Mouse (Mus musculus) intestine, embryonic 14.5 days (tissue): ENCODE results near the gene Pde6b. TPM values are rescaled to one million over a fixed set of nuclear protein-coding genes. Genes with fewer than 3 reads are reported as not detected.

ENCODE experiments used
- ATAC-seq: fragments of 200-750 bp; cut with Nextera tagmentation; replicated peaks from 2 replicates; pipeline ENCODE4 v1.8.0; 2017; ENCODE audit warnings: low read depth, moderate number of reproducible peaks, moderate TSS enrichment, moderate library complexity; ENCODE audit not compliant: low FRiP score, low TSS enrichment
- DNase-seq: peaks from one replicate; pipeline ENCODE4 v3.0.0-alpha.2; 2018; ENCODE audit warnings: low spot score
- H3K27ac ChIP-seq: fragments of 300-500 bp; sonication (generic); 2 replicates; pipeline ENCODE4 v1.5.1; 2014; ENCODE audit warnings: low read depth, mild to moderate bottlenecking, control low read depth
- H3K27me3 ChIP-seq: fragments of 300-500 bp; sonication (generic); replicated peaks from 2 replicates; pipeline ENCODE4 v1.6.1; 2014; ENCODE audit warnings: low read length, control low read depth; ENCODE audit not compliant: control insufficient read depth, insufficient read depth
- H3K36me3 ChIP-seq: fragments of 300-500 bp; sonication (generic); 2 replicates; pipeline ENCODE4 v1.6.1; 2014; ENCODE audit warnings: low read length, control low read depth; ENCODE audit not compliant: control insufficient read depth, insufficient read depth
- H3K4me1 ChIP-seq: fragments of 300-500 bp; sonication (generic); replicated peaks from 2 replicates; pipeline ENCODE4 v1.6.1; 2014; ENCODE audit warnings: low read length, control low read depth, mixed read lengths; ENCODE audit not compliant: control insufficient read depth, insufficient read depth
- H3K4me2 ChIP-seq: fragments of 300-500 bp; sonication (generic); 2 replicates; pipeline ENCODE4 v1.6.1; 2014; ENCODE audit warnings: low read length
- H3K4me3 ChIP-seq: fragments of 300-500 bp; sonication (generic); 2 replicates; pipeline ENCODE4 v1.5.1; 2014; ENCODE audit warnings: low read depth, low read length, control low read depth, mixed read lengths
- H3K9ac ChIP-seq: fragments of 300-500 bp; sonication (generic); 2 replicates; pipeline ENCODE4 v1.6.1; 2014; ENCODE audit warnings: mild to moderate bottlenecking, low read length
- H3K9me3 ChIP-seq: fragments of 300-500 bp; sonication (generic); 2 replicates; pipeline ENCODE4 v1.6.1; 2016; ENCODE audit warnings: low read length, control low read depth; ENCODE audit not compliant: control insufficient read depth
- WGBS: fragments of 180-500 bp; shearing (Covaris S2); extraction: QIAGEN DNeasy Blood & Tissue Kit; methylation state at CpG from one replicate; pipeline ENCODE4 v1.1.7; 2014; 5-methylcytosine and 5-hydroxymethylcytosine counted together
- polyA plus RNA-seq: library from polyadenylated mRNA; unstranded; fragments of >200 nt; fragmentation: Nextera tagmentation; extraction: Ambion mirVana; gene quantifications from 2 replicates; pipeline ENCODE4 v1.2.1, GENCODE M21; 2014

The Pde6b gene
- polyA plus RNA-seq, 1 experiment from 2014 or later = 0.19 TPM

DNA sequence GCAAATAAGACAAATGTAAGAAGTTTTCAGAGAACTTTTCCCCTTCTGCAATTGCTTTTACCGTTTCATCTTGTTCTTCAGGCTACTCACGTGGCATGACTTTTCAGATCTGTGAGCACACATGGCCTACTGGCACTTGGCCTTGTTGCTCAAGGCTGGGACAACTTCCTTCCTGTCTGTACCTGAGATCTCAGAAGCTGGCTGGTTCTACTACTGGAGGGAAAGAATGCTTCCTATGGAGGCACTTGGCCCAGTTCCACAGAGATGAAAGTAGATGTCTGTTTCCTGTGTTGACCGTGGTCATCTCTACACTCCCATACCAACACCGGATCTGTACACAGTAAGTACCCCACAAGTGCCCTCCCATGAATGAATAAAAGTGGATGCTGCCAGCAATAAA is 28.0 kb upstream of the Pde6b start:
- no peak overlapping the region for H3K4me3 ChIP-seq
- H3K36me3 ChIP-seq = no peaks in the 10 kb centered on the region
- H3K4me2 ChIP-seq = no peak overlapping the region
- H3K9me3 ChIP-seq = no peaks in the 10 kb centered on the region
- no peak overlapping the region for H3K27ac ChIP-seq
- H3K4me1 ChIP-seq = no peaks in the 10 kb centered on the region
- ATAC-seq (no peak), DNase-seq (no peak)
- WGBS = 87% methylated on average over 4 of the region's 4 CpGs
- no peak overlapping the region for H3K9ac ChIP-seq
- peaks cover 31% of the 10 kb centered on the region for H3K27me3 ChIP-seq

DNA sequence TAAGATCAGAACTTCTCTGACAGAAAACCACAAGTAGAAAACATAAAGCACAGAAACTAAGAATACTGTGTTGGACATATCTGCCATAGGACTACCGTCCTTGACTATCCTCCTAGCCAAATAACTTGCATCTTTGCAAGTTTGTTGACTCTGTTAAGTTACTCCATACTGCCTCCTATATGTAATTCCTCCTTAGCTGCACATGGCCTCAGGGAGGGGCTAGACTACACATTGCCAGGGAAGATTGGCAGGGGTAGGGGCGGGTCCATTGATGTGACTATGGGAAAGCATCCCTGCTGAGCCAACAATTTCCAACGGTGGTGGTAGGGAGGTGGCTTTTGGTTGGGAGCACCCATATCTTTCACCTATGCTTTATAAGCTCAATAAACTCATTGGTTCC is 25.9 kb upstream of the Pde6b start:
- ATAC-seq = no peak
- Histone ChIP-seq H3K9ac (no peak overlapping the region), H3K9me3 (no peaks in the 10 kb centered on the region), H3K27me3 (peaks cover 52% of the 10 kb centered on the region), H3K4me2 (no peak overlapping the region), H3K36me3 (no peaks in the 10 kb centered on the region), H3K4me3 (no peak overlapping the region), H3K4me1 (0 out of 2 replicates have a peak, but pooled peaks cover 5% of the 10 kb centered on the region), H3K27ac (no peak overlapping the region)
- DNase-seq = no peak
- WGBS = 24% methylated on average over 3 of the region's 3 CpGs

DNA sequence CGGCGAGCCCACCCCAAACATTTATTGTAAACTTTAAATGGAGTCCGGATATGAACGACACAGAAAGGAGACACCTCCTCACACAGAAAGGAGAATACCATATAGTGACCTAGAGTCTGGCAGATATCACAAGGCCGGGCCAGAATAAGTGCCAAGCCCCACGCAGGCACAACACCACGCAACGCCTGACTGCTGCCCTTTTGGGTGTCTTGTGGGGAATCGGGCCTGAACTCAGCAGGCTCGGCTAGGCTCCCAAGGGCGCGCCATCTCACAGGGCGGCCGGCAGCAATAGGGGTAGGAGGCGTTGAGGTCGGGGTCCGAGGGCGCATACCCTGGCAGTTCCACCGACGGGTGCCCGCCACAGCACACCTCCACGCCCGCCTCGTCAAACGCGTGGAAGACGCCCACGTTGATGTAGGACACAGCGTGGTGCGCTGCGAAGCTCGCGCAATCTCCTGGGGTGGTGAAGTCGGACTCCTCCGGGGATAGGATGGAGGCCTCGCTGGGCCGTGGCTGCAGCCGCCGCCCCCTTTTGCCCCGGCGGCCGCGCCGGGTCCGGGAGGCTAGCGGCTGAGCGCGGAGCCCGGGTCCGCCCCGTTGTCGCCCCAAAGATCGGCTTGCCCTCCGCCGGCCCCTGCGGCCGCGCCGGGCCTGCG is 21.7 kb upstream of the Pde6b start:
- 0 out of 2 replicates have a peak, but pooled peaks have one; percentile 9 for ATAC-seq
- H3K9ac ChIP-seq = no peak overlapping the region
- 2% methylated on average over 55 of the region's 60 CpGs for WGBS

DNA sequence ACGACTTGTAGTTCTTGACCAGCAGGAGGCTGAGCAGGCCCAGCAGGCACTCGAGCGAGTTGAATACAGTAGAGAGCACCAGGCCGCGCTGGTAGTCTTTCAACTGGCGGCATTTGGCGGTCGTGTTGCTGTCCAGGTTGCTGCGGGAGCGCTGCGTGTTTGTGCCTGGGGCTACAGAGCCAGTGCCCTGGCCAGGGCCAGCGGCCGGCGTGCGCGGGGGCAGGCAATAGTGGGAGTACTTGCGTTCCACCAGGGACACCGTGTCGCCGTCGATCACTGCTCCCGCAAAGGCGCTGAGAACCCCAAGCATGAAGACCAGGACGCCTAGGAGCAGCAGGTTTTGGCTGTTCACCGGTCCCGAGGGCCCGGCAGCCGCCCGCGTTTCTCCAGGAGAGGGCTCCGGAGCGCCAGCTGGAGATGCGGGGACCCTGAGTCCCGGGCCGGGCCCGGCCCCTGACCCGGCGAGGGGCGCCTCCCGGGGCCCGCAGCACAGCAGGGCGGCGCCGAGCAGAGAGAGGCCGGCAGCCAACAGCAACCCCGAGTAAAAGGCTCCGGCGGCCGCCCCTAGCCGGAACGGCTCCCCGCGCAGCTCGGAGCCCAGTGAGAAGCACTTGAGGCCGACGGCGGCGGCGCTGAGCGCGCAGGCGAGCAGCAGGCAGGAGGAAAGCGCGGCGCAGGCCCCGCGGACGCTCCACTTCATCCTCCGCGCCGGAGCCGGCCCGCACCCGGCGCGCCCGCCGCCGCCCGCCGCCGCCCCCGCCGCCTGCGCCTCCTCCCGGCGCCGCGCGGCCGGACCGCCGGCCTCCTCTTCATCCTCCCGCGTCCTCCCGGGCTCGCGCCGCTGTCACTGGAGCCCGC is 21.0 kb upstream of the Pde6b start:
- peaks cover 14% of the 10 kb centered on the region; the same call in 1 of the 2 replicates for H3K4me1 ChIP-seq
- H3K27me3 ChIP-seq = peaks cover 100% of the 10 kb centered on the region
- DNase-seq (peak; percentile 82), ATAC-seq (peak; percentile 41; the same call in 1 of the 2 replicates)
- H3K4me3 ChIP-seq = peak overlapping the region; percentile 45
- WGBS = under 1% methylated on average over 82 of the region's 100 CpGs
- H3K27ac ChIP-seq = no peak overlapping the region
- H3K4me2 ChIP-seq = peak overlapping the region; percentile 91
- no peaks in the 10 kb centered on the region for H3K36me3 ChIP-seq
- peak overlapping the region; percentile 32 for H3K9ac ChIP-seq
- no peaks in the 10 kb centered on the region for H3K9me3 ChIP-seq

More for the DNA sequence above, 21.7 kb upstream of the Pde6b start:
- H3K4me3 ChIP-seq = peak overlapping the region; percentile 45
- H3K27me3 ChIP-seq = peaks cover 93% of the 10 kb centered on the region
- no peaks in the 10 kb centered on the region for H3K36me3 ChIP-seq
- H3K4me1 ChIP-seq = peaks cover 14% of the 10 kb centered on the region; the same call in 1 of the 2 replicates
- H3K4me2 ChIP-seq = peak overlapping the region; percentile 91
- peak; percentile 68 for DNase-seq
- H3K27ac ChIP-seq = no peak overlapping the region
- no peaks in the 10 kb centered on the region for H3K9me3 ChIP-seq

DNA sequence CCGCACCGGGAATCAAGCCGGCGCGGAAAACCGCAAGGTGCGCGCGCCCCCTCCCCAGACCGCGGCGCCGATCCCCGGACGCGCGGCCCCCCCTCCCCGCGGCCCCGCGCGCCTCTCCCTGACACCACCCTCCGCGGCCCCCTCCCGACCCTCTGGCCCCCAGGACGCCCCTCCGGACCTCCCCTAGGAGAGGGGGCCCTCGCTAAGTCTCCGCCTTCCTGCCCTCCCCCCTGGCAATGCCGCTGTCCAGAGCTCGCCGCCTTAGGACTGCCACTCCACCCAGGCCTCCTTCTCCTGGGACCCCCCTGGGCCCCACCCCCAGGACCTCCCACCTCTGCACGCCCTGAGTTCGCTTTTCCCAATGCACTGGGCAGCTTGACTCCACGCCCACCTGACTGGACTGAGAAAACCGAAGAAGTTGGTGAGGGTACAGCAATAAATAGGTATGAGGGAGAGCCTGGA is 20.3 kb upstream of the Pde6b start, which contains the start of gene Gm42517:
Gene Gm42517, minus strand, starts transcription at position 52 of the 462 bp plus-strand sequence.
- Histone ChIP-seq H3K27me3 (peaks cover 99% of the 10 kb centered on the region), H3K4me1 (peaks cover 14% of the 10 kb centered on the region; the same call in 1 of the 2 replicates), H3K4me3 (peak within 1 kb of the TSS; percentile 45), H3K9me3 (no peaks in the 10 kb centered on the region), H3K27ac (no peak within 1 kb of the TSS), H3K4me2 (peak within 1 kb of the TSS; percentile 91), H3K9ac (peak within 1 kb of the TSS; percentile 32), H3K36me3 (no peaks in the 10 kb centered on the region)
- DNase-seq (peak; percentile 55), ATAC-seq (0 out of 2 replicates have a peak, but pooled peaks have one; percentile 24)
- WGBS = 1% methylated on average over 13 of the region's 36 CpGs

DNA sequence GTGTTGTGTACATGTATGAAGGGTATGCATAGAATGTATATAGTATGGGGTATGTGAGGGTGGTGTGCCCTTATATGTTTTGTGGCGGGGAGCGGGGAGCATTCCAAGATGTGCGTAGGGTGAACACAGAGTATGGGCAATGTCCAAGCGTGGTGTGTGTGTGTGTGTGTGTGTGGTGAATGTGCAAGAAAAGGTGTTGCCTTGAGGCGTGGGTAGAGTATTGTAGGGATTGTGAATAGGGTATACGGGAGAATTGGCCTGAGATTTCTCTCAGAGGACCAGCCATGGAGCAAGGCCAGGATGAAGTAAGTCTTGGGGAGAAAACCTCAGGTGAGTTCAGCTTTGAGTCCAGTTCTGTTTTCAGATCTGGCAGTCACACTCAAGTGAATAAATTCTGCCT is 19.7 kb upstream of the Pde6b start:
- Histone ChIP-seq H3K36me3 (no peaks in the 10 kb centered on the region), H3K4me3 (peak overlapping the region; percentile 30), H3K4me2 (peak overlapping the region; percentile 57), H3K9ac (no peak overlapping the region), H3K27me3 (peaks cover 97% of the 10 kb centered on the region), H3K4me1 (peaks cover 14% of the 10 kb centered on the region; the same call in 1 of the 2 replicates), H3K9me3 (no peaks in the 10 kb centered on the region), H3K27ac (no peak overlapping the region)
- ATAC-seq = no peak
- DNase-seq = peak; percentile 56
- 6% methylated on average over 6 of the region's 6 CpGs for WGBS

DNA sequence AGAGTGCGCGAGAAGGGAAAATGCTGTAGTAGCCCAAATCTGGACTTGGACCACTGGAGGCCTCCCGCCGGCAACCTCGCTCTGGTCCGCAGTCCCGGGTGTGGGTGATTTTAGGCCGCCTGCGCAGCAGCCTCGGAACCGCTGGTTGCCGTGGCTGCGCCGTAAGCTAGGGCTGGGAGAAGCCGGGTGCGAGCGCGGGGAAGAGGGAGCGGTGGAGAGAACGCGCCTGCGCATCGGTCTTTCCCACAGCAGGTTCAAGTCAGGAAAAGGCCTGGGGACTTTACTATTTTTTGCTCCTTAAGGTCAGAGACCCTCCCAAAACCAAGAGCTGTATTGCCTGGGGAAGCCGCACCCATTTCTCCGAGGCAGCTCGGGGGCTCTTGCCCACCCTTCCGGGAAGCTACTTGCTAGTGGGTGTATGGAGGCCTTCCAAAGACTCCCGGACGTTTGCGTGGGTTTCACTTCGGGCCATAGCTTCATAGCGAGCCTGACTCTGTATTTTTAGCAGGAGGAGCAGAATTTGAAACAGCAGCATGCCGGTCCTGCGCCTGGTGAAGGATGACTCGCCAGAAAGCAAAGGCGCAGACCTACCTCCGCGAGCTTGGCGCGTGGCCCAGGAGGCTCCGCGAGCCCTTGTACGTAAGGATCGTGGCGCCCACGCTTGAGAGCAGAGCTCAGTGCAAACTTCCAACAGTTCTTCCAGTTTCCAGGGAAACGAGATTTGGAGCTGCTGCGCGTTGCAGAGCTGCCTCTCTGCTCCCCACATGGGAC is 19.2 kb upstream of the Pde6b start:
- Histone ChIP-seq H3K36me3 (no peaks in the 10 kb centered on the region), H3K4me2 (peak overlapping the region; percentile 57), H3K4me1 (peaks cover 14% of the 10 kb centered on the region; the same call in 1 of the 2 replicates), H3K9me3 (no peaks in the 10 kb centered on the region), H3K4me3 (peak overlapping the region; percentile 30), H3K27me3 (peaks cover 96% of the 10 kb centered on the region), H3K9ac (no peak overlapping the region), H3K27ac (no peak overlapping the region)
- no peak for ATAC-seq
- 2% methylated on average over 49 of the region's 49 CpGs for WGBS
- peak; percentile 69 for DNase-seq

DNA sequence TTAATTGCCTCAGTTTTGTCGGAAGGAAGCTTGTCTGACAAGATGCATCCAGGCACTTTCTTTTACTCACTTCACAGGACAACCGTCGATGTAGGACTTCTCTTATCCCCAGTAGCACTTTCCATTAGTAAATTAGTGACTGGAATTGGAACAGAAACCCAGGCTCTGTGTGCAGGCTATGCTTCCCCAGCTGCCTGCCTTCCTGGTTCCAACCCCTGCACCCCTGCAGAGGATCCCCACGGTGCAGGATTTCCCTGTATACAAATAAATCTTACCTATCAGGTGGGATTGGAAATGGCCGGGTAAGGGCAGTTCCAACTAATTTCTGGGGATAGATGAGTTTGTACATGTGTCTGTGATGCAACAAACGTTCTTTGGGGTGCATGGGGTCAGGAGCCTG is 18.2 kb upstream of the Pde6b start:
- no peak for DNase-seq
- WGBS = 1% methylated on average over 6 of the region's 6 CpGs
- H3K4me3 ChIP-seq = no peak overlapping the region

More for the DNA sequence above, 18.2 kb upstream of the Pde6b start:
- ATAC-seq = no peak
- Histone ChIP-seq H3K27ac (no peak overlapping the region), H3K36me3 (no peaks in the 10 kb centered on the region), H3K9me3 (no peaks in the 10 kb centered on the region), H3K27me3 (peaks cover 94% of the 10 kb centered on the region), H3K4me2 (no peak overlapping the region), H3K9ac (no peak overlapping the region), H3K4me1 (peaks cover 14% of the 10 kb centered on the region; the same call in 1 of the 2 replicates)
